Mouse (Mus musculus) lung, embryonic 16.5 days (tissue): ENCODE data around the gene Gdap1l1. TPM values are rescaled to one million over a fixed set of nuclear protein-coding genes. Genes with fewer than 3 reads are reported as not detected.

Source experiments
- ATAC-seq: fragments of 200-750 bp; cut with Nextera tagmentation; 2 replicates; pipeline ENCODE4 v1.8.0; 2017; ENCODE audit warnings: low read depth, mild to moderate bottlenecking, moderate library complexity
- H3K27ac ChIP-seq: fragments of 300-500 bp; sonication (generic); 2 replicates; pipeline ENCODE4 v1.5.1; 2014; ENCODE audit warnings: mild to moderate bottlenecking, control low read depth, low read length
- H3K27me3 ChIP-seq: fragments of 300-500 bp; sonication (generic); 2 replicates; pipeline ENCODE4 v1.6.1; 2014; ENCODE audit warnings: low read depth, low read length, mixed read lengths; ENCODE audit not compliant: control insufficient read depth, insufficient read depth
- H3K36me3 ChIP-seq: fragments of 300-500 bp; sonication (generic); 2 replicates; pipeline ENCODE4 v1.6.1; 2014; ENCODE audit warnings: low read length; ENCODE audit not compliant: control insufficient read depth, insufficient read depth
- H3K4me1 ChIP-seq: fragments of 300-500 bp; sonication (generic); replicated peaks from 2 replicates; pipeline ENCODE4 v1.6.1; 2014; ENCODE audit warnings: low read length, mixed read lengths; ENCODE audit not compliant: control insufficient read depth, insufficient read depth
- H3K4me2 ChIP-seq: fragments of 300-500 bp; sonication (generic); 2 replicates; pipeline ENCODE4 v1.6.1; 2014; ENCODE audit warnings: low read depth, low read length, control low read depth
- H3K4me3 ChIP-seq: fragments of 300-500 bp; sonication (generic); 2 replicates; pipeline ENCODE4 v1.5.1; 2014; ENCODE audit warnings: mild to moderate bottlenecking, low read length, control low read depth
- H3K9ac ChIP-seq: fragments of 300-500 bp; sonication (generic); 2 replicates; pipeline ENCODE4 v1.6.1; 2014; ENCODE audit warnings: low read length, control low read depth
- H3K9me3 ChIP-seq: fragments of 300-500 bp; sonication (generic); 2 replicates; pipeline ENCODE4 v1.6.1; 2016; ENCODE audit warnings: low read length; ENCODE audit not compliant: control insufficient read depth
- WGBS: fragments of 180-500 bp; shearing (Covaris S2); extraction: QIAGEN DNeasy Blood & Tissue Kit; methylation state at CpG from one replicate; pipeline ENCODE4 v1.1.7; 2014; 5-methylcytosine and 5-hydroxymethylcytosine counted together
- polyA plus RNA-seq: library from polyadenylated mRNA; unstranded; fragments of >200 nt; fragmentation: Nextera tagmentation; extraction: Ambion mirVana; gene quantifications from 2 replicates; pipeline ENCODE4 v1.2.1, GENCODE M21; 2015

The Gdap1l1 gene
- polyA plus RNA-seq, 1 experiment from 2014 or later = 0.92 TPM

- Histone ChIP-seq H3K9me3 (no peaks in the 10 kb centered on the region), H3K4me3 (no peak overlapping the region), H3K9ac (no peak overlapping the region), H3K4me1 (no peaks in the 10 kb centered on the region), H3K27ac (no peak overlapping the region), H3K4me2 (no peak overlapping the region), H3K36me3 (no peaks in the 10 kb centered on the region), H3K27me3 (no peaks in the 10 kb centered on the region)
- no peak for ATAC-seq
- 67% methylated on average over 2 of the region's 2 CpGs for WGBS
These were observed 63.9 kb downstream of the Gdap1l1 start for GRCm38 (mm10) chr2:163502219-163502618.

DNA sequence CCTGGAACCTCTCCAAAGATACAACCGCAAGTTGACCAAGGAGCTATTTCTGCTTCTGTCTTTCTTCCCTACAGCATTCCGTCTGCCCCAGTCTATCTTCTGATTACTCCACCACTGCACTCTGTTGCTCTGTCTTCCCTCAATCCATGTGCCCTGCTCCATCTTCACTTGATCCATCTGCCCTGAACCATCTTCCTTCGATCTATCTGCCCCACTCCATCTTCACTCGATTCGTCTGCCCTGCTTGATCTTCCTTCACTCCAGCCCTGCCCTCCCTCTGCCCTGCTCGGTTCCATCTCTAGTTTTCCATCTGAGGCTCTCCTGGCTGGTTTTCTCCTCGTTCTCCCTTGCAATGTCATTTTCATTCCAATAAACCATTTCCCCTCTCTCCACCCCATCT is 64.9 kb downstream of the Gdap1l1 start:
- Histone ChIP-seq H3K36me3 (no peaks in the 10 kb centered on the region), H3K27ac (no peak overlapping the region), H3K27me3 (no peaks in the 10 kb centered on the region), H3K4me2 (no peak overlapping the region), H3K4me1 (no peaks in the 10 kb centered on the region), H3K9ac (no peak overlapping the region), H3K9me3 (no peaks in the 10 kb centered on the region), H3K4me3 (no peak overlapping the region)
- ATAC-seq = no peak
- WGBS = 66% methylated on average over 7 of the region's 7 CpGs

Other genes with a start within 250 kb of the Gdap1l1 start
- gene Tox2, start 235.4 kb upstream of the Gdap1l1 start, polyA plus RNA-seq = 3.8 and 5.3 TPM in 2 replicates
- 4.4 and 4.8 TPM in 2 replicates for gene Jph2, start 40.5 kb upstream of the Gdap1l1 start, polyA plus RNA-seq
- 83.2 and 89.9 TPM in 2 replicates for gene Oser1, start 13.8 kb upstream of the Gdap1l1 start, polyA plus RNA-seq
- 9.5 and 9.9 TPM in 2 replicates for gene Fitm2, start 34.2 kb downstream of the Gdap1l1 start, polyA plus RNA-seq
- gene R3hdml, start 53.8 kb downstream of the Gdap1l1 start, polyA plus RNA-seq = not detected in 2 replicates
- gene Hnf4a, start 68.3 kb downstream of the Gdap1l1 start, polyA plus RNA-seq = 0.34 TPM in 1 of 2 replicates, not detected in the other
- 29.5 and 31.2 TPM in 2 replicates for gene Ttpal, start 163.8 kb downstream of the Gdap1l1 start, polyA plus RNA-seq
- gene Serinc3, start 206.7 kb downstream of the Gdap1l1 start, polyA plus RNA-seq = 71.5 and 72.8 TPM in 2 replicates
- 133 and 134 TPM in 2 replicates for gene Pkig, start 219.9 kb downstream of the Gdap1l1 start, polyA plus RNA-seq